Mouse (Mus musculus): ENCODE results near the gene Dnajc17. TPM values are rescaled to one million over a fixed set of nuclear protein-coding genes. Genes with fewer than 3 reads are reported as not detected.

Gene Dnajc17
- 26.5 and 27.5 TPM in 2 replicates for polyA plus RNA-seq (2016; fragmentation: Nextera tagmentation; extraction: Ambion mirVana)

GRCm38 (mm10) chr2:119208344-119209175 lies at the start of gene Dnajc17, which contains the start of gene Zfyve19:
Dnajc17 (minus strand) TSS chr2:119208795.
Zfyve19 (plus strand) TSS chr2:119208617.
- WGBS = under 1% methylated on average over 51 of the region's 51 CpGs
- Histone ChIP-seq H3K9ac (peak within 1 kb of the TSS; percentile 77), H3K4me3 (peak within 1 kb of the TSS; percentile 71), H3K27ac (peak within 1 kb of the TSS; percentile 91), H3K27me3 (no peaks in the 10 kb centered on the region), H3K36me3 (peaks cover 29% of the 10 kb centered on the region), H3K4me1 (peaks cover 7% of the 10 kb centered on the region; the same call in 1 of the 2 replicates), H3K4me2 (replicated peaks) (peak within 1 kb of the TSS; percentile 67), H3K9me3 (no peaks in the 10 kb centered on the region)
- ATAC-seq (ENCODE audit: insufficient number of reproducible peaks, insufficient read depth, low FRiP score, low TSS enrichment) = peak; percentile 98

- no peaks in the 10 kb centered on the region for H3K4me1 ChIP-seq
- H3K9ac ChIP-seq = no peak overlapping the region
- H3K4me3 ChIP-seq = no peak overlapping the region
- H3K27ac ChIP-seq = no peak overlapping the region
- 13% methylated on average over 7 of the region's 7 CpGs for WGBS
- H3K27me3 ChIP-seq = peaks cover 19% of the 10 kb centered on the region
- no peaks in the 10 kb centered on the region for H3K9me3 ChIP-seq
- H3K36me3 ChIP-seq = no peaks in the 10 kb centered on the region
- no peak overlapping the region for H3K4me2 ChIP-seq (replicated peaks)
- no peak for ATAC-seq (ENCODE audit: insufficient number of reproducible peaks, insufficient read depth, low FRiP score, low TSS enrichment)
Measured at GRCm38 (mm10) chr2:119254976-119255375, 46.4 kb upstream of the Dnajc17 start.

- no peak overlapping the region for H3K9ac ChIP-seq
- ATAC-seq (ENCODE audit: insufficient number of reproducible peaks, insufficient read depth, low FRiP score, low TSS enrichment) = no peak
- peaks cover 19% of the 10 kb centered on the region for H3K27me3 ChIP-seq
- H3K4me3 ChIP-seq = no peak overlapping the region
- H3K4me1 ChIP-seq = no peaks in the 10 kb centered on the region
- WGBS = 14% methylated on average over 11 of the region's 11 CpGs
- no peak overlapping the region for H3K27ac ChIP-seq
- H3K9me3 ChIP-seq = no peaks in the 10 kb centered on the region
- no peaks in the 10 kb centered on the region for H3K36me3 ChIP-seq
- H3K4me2 ChIP-seq (replicated peaks) = 0 out of 2 replicates have a peak overlapping the region, but pooled peaks have one; percentile 15
Measured at GRCm38 (mm10) chr2:119250826-119251478, 42.4 kb upstream of the Dnajc17 start.

GRCm38 (mm10) chr2:119250377-119250776 lies 41.8 kb upstream of the Dnajc17 start:
- WGBS = 61% methylated on average over 5 of the region's 5 CpGs
- Histone ChIP-seq H3K27me3 (peaks cover 17% of the 10 kb centered on the region), H3K27ac (no peak overlapping the region), H3K4me3 (no peak overlapping the region), H3K36me3 (no peaks in the 10 kb centered on the region), H3K9ac (no peak overlapping the region), H3K4me2 (replicated peaks) (no peak overlapping the region), H3K4me1 (no peaks in the 10 kb centered on the region), H3K9me3 (no peaks in the 10 kb centered on the region)
- ATAC-seq (ENCODE audit: insufficient number of reproducible peaks, insufficient read depth, low FRiP score, low TSS enrichment) = no peak

GRCm38 (mm10) chr2:119249592-119250061 lies 41.0 kb upstream of the Dnajc17 start:
- WGBS = 62% methylated on average over 4 of the region's 4 CpGs
- peaks cover 11% of the 10 kb centered on the region; the same call in 1 of the 2 replicates for H3K27me3 ChIP-seq
- H3K9ac ChIP-seq = no peak overlapping the region
- no peak overlapping the region for H3K4me3 ChIP-seq
- H3K27ac ChIP-seq = no peak overlapping the region
- ATAC-seq (ENCODE audit: insufficient number of reproducible peaks, insufficient read depth, low FRiP score, low TSS enrichment) = no peak
- no peaks in the 10 kb centered on the region for H3K4me1 ChIP-seq
- H3K4me2 ChIP-seq (replicated peaks) = no peak overlapping the region
- no peaks in the 10 kb centered on the region for H3K36me3 ChIP-seq
- H3K9me3 ChIP-seq = no peaks in the 10 kb centered on the region

- Histone ChIP-seq H3K9me3 (no peaks in the 10 kb centered on the region), H3K36me3 (no peaks in the 10 kb centered on the region), H3K4me2 (replicated peaks) (no peak overlapping the region), H3K27me3 (no peaks in the 10 kb centered on the region), H3K4me3 (no peak overlapping the region), H3K27ac (no peak overlapping the region), H3K9ac (no peak overlapping the region), H3K4me1 (no peaks in the 10 kb centered on the region)
- ATAC-seq (ENCODE audit: insufficient number of reproducible peaks, insufficient read depth, low FRiP score, low TSS enrichment) = no peak
- WGBS = 85% methylated on average over 9 of the region's 9 CpGs
Measured at GRCm38 (mm10) chr2:119247904-119248303, 39.3 kb upstream of the Dnajc17 start.

GRCm38 (mm10) chr2:119245246-119245645 lies 36.7 kb upstream of the Dnajc17 start:
- no peak overlapping the region for H3K27ac ChIP-seq
- H3K4me1 ChIP-seq = no peaks in the 10 kb centered on the region
- no peaks in the 10 kb centered on the region for H3K36me3 ChIP-seq
- no peaks in the 10 kb centered on the region for H3K9me3 ChIP-seq
- no peak for ATAC-seq (ENCODE audit: insufficient number of reproducible peaks, insufficient read depth, low FRiP score, low TSS enrichment)
- H3K4me3 ChIP-seq = no peak overlapping the region
- peaks cover 6% of the 10 kb centered on the region; the same call in 1 of the 2 replicates for H3K27me3 ChIP-seq
- WGBS = 85% methylated on average over 7 of the region's 7 CpGs
- H3K9ac ChIP-seq = no peak overlapping the region
- H3K4me2 ChIP-seq (replicated peaks) = no peak overlapping the region

- no peak overlapping the region for H3K4me2 ChIP-seq (replicated peaks)
- H3K4me3 ChIP-seq = no peak overlapping the region
- WGBS = 76% methylated on average over 9 of the region's 9 CpGs
- H3K4me1 ChIP-seq = peaks cover 2% of the 10 kb centered on the region; the same call in 1 of the 2 replicates
- no peak for ATAC-seq (ENCODE audit: insufficient number of reproducible peaks, insufficient read depth, low FRiP score, low TSS enrichment)
- peaks cover 33% of the 10 kb centered on the region for H3K27me3 ChIP-seq
- H3K9ac ChIP-seq = no peak overlapping the region
- H3K9me3 ChIP-seq = no peaks in the 10 kb centered on the region
- no peaks in the 10 kb centered on the region for H3K36me3 ChIP-seq
- H3K27ac ChIP-seq = no peak overlapping the region
Measured at GRCm38 (mm10) chr2:119242548-119242947, 34.0 kb upstream of the Dnajc17 start.

GRCm38 (mm10) chr2:119240819-119241186 lies 32.2 kb upstream of the Dnajc17 start:
- Histone ChIP-seq H3K9ac (no peak overlapping the region), H3K27ac (no peak overlapping the region), H3K4me3 (no peak overlapping the region), H3K27me3 (peaks cover 50% of the 10 kb centered on the region), H3K4me2 (replicated peaks) (no peak overlapping the region), H3K4me1 (peaks cover 12% of the 10 kb centered on the region; the same call in 1 of the 2 replicates), H3K36me3 (no peaks in the 10 kb centered on the region), H3K9me3 (no peaks in the 10 kb centered on the region)
- 90% methylated on average over 4 of the region's 4 CpGs for WGBS
- ATAC-seq (ENCODE audit: insufficient number of reproducible peaks, insufficient read depth, low FRiP score, low TSS enrichment) = no peak

- Histone ChIP-seq H3K36me3 (no peaks in the 10 kb centered on the region), H3K9me3 (no peaks in the 10 kb centered on the region), H3K4me2 (replicated peaks) (no peak overlapping the region), H3K4me1 (peaks cover 12% of the 10 kb centered on the region; the same call in 1 of the 2 replicates), H3K9ac (no peak overlapping the region), H3K4me3 (no peak overlapping the region), H3K27me3 (peaks cover 56% of the 10 kb centered on the region), H3K27ac (no peak overlapping the region)
- ATAC-seq (ENCODE audit: insufficient number of reproducible peaks, insufficient read depth, low FRiP score, low TSS enrichment) = no peak
- WGBS = 57% methylated on average over 4 of the region's 4 CpGs
Measured at GRCm38 (mm10) chr2:119240075-119240818, 31.7 kb upstream of the Dnajc17 start.

GRCm38 (mm10) chr2:119238671-119239070 lies 30.1 kb upstream of the Dnajc17 start:
- H3K4me3 ChIP-seq = peak overlapping the region; percentile 4; the same call in 1 of the 2 replicates
- no peaks in the 10 kb centered on the region for H3K36me3 ChIP-seq
- H3K4me1 ChIP-seq = peaks cover 12% of the 10 kb centered on the region; the same call in 1 of the 2 replicates
- H3K4me2 ChIP-seq (replicated peaks) = peak overlapping the region; percentile 4; the same call in 1 of the 2 replicates
- peaks cover 64% of the 10 kb centered on the region for H3K27me3 ChIP-seq
- no peak for ATAC-seq (ENCODE audit: insufficient number of reproducible peaks, insufficient read depth, low FRiP score, low TSS enrichment)
- no peak overlapping the region for H3K9ac ChIP-seq
- H3K27ac ChIP-seq = no peak overlapping the region
- no peaks in the 10 kb centered on the region for H3K9me3 ChIP-seq
- WGBS = 69% methylated on average over 2 of the region's 2 CpGs
